Mouse (Mus musculus) MEL (cell line): ENCODE results near the gene Ccdc144b. TPM values are rescaled to one million over a fixed set of nuclear protein-coding genes. Genes with fewer than 3 reads are reported as not detected.

Experiments
- DNase-seq: peaks from one replicate; pipeline ENCODE4 v3.0.0; 2011; ENCODE audit warnings: low read depth, low spot score
- H3K27ac ChIP-seq: 2 replicates; pipeline ENCODE4 v1.5.1; 2012; ENCODE audit warnings: low read depth, mild to moderate bottlenecking, control low read depth, low read length, moderate library complexity; ENCODE audit not compliant: control insufficient read depth
- H3K27me3 ChIP-seq, 2 experiments: fragments of 150-350 bp in 1 of 2; sonication (generic) in 1 of 2; 2 replicates each; pipeline ENCODE4 v1.6.1; 2012; ENCODE audit warnings: low read length in 2 of 2, mild to moderate bottlenecking in 2 of 2, improper control_type of control experiment in 1 of 2, moderate library complexity in 1 of 2; ENCODE audit not compliant: insufficient read depth in 2 of 2, control insufficient read depth in 1 of 2
- H3K36me3 ChIP-seq, 2 experiments: 2 replicates each; pipeline ENCODE4 v1.6.1; 2012 to 2014; ENCODE audit warnings: low read length in 2 of 2, improper control_type of control experiment in 1 of 2, inconsistent platforms in 1 of 2, mild to moderate bottlenecking in 1 of 2; ENCODE audit not compliant: insufficient read depth in 2 of 2, control insufficient read depth in 1 of 2
- H3K4me1 ChIP-seq, 2 experiments: fragments of 150-350 bp in 1 of 2; sonication (generic) in 1 of 2; 2 replicates each; pipeline ENCODE4 v1.6.1; 2012; ENCODE audit warnings: low read length in 2 of 2, improper control_type of control experiment in 1 of 2, mild to moderate bottlenecking in 1 of 2; ENCODE audit not compliant: insufficient read depth in 2 of 2, control insufficient read depth in 1 of 2
- H3K4me3 ChIP-seq, 2 experiments: fragments of 150-350 bp in 1 of 2; sonication (generic) in 1 of 2; 2 replicates each; pipeline ENCODE4 v1.5.1; 2012; ENCODE audit warnings: low read depth in 2 of 2, low read length in 2 of 2, mild to moderate bottlenecking in 2 of 2, moderate library complexity in 2 of 2, control low read depth in 1 of 2, improper control_type of control experiment in 1 of 2; ENCODE audit not compliant: control insufficient read depth in 1 of 2, insufficient read depth in 1 of 2
- H3K79me2 ChIP-seq: 2 replicates; pipeline ENCODE4 v1.6.1; 2012; ENCODE audit warnings: mild to moderate bottlenecking, low read length, moderate library complexity; ENCODE audit not compliant: control insufficient read depth, poor library complexity, insufficient read depth
- H3K9ac ChIP-seq: 2 replicates; pipeline ENCODE4 v1.6.1; 2012; ENCODE audit warnings: low read depth, mild to moderate bottlenecking, control low read depth, low read length, moderate library complexity; ENCODE audit not compliant: control insufficient read depth, poor library complexity, severe bottlenecking
- H3K9me3 ChIP-seq: fragments of 150-350 bp; sonication (generic); replicated peaks from 2 replicates; pipeline ENCODE4 v1.6.1; 2012; ENCODE audit warnings: mild to moderate bottlenecking, low read length, improper control_type of control experiment, moderate library complexity; ENCODE audit not compliant: insufficient read depth
- CHD2 ChIP-seq: IDR thresholded peaks from 2 replicates; pipeline ENCODE4 v1.6.1; 2011; ENCODE audit warnings: low read length, improper control_type of control experiment
- CTCF ChIP-seq, 3 experiments: IDR thresholded peaks in 2 of 3; conservative IDR thresholded peaks in 1 of 3; 2 replicates each; pipeline ENCODE4 v1.5.1; 2011 to 2012; ENCODE audit warnings: low read length in 3 of 3, low read depth in 2 of 3, mild to moderate bottlenecking in 2 of 3, improper control_type of control experiment in 1 of 3, inconsistent platforms in 1 of 3, mixed read lengths in 1 of 3, moderate library complexity in 1 of 3; ENCODE audit not compliant: control insufficient read depth in 1 of 3, insufficient read depth in 1 of 3, poor library complexity in 1 of 3, severe bottlenecking in 1 of 3
- ELF1 ChIP-seq: IDR thresholded peaks from 2 replicates; pipeline ENCODE4 v1.6.1; 2014; ENCODE audit warnings: low read depth, mild to moderate bottlenecking, inconsistent platforms, low read length, improper control_type of control experiment, moderate library complexity
- GABPA ChIP-seq: IDR thresholded peaks from 2 replicates; pipeline ENCODE4 v1.6.1; 2012; ENCODE audit warnings: low read depth, mild to moderate bottlenecking, inconsistent platforms, low read length, improper control_type of control experiment, moderate library complexity
- HCFC1 ChIP-seq: IDR thresholded peaks from 2 replicates; pipeline ENCODE4 v1.6.1; 2012; ENCODE audit warnings: low read depth, mild to moderate bottlenecking, inconsistent platforms, low read length, improper control_type of control experiment, moderate library complexity
- MEF2A ChIP-seq: IDR thresholded peaks from 2 replicates; pipeline ENCODE4 v1.6.1; 2014; ENCODE audit warnings: low read depth, mild to moderate bottlenecking, inconsistent platforms, low read length, improper control_type of control experiment; ENCODE audit not compliant: poor library complexity, insufficient replicate concordance, severe bottlenecking; ENCODE audit errors: extremely low read depth
- MXI1 ChIP-seq: IDR thresholded peaks from 2 replicates; pipeline ENCODE4 v1.6.1; 2011; ENCODE audit warnings: mild to moderate bottlenecking, low read depth, low read length, improper control_type of control experiment
- MYB ChIP-seq: IDR thresholded peaks from 2 replicates; pipeline ENCODE4 v1.6.1; 2011; ENCODE audit warnings: mild to moderate bottlenecking, low read depth, low read length, improper control_type of control experiment
- NRF1 ChIP-seq: IDR thresholded peaks from 2 replicates; pipeline ENCODE4 v1.6.1; 2014; ENCODE audit warnings: low read depth, mild to moderate bottlenecking, inconsistent platforms, low read length, improper control_type of control experiment, moderate library complexity; ENCODE audit not compliant: poor library complexity, insufficient read depth, severe bottlenecking
- POLR2AphosphoS5 ChIP-seq: IDR thresholded peaks from 2 replicates; pipeline ENCODE4 v1.6.1; 2012; ENCODE audit warnings: low read depth, borderline replicate concordance, mild to moderate bottlenecking, inconsistent platforms, low read length, moderate library complexity, mixed read lengths
- RAD21 ChIP-seq: IDR thresholded peaks from 2 replicates; pipeline ENCODE4 v1.6.1; 2011; ENCODE audit warnings: mild to moderate bottlenecking, low read depth, low read length, improper control_type of control experiment
- RCOR1 ChIP-seq: IDR thresholded peaks from 2 replicates; pipeline ENCODE4 v1.6.1; 2012; ENCODE audit warnings: low read depth, mild to moderate bottlenecking, inconsistent platforms, low read length, improper control_type of control experiment
- SIN3A ChIP-seq: IDR thresholded peaks from 2 replicates; pipeline ENCODE4 v1.6.1; 2012; ENCODE audit warnings: low read length, improper control_type of control experiment, inconsistent platforms
- SMC3 ChIP-seq: IDR thresholded peaks from 2 replicates; pipeline ENCODE4 v1.6.1; 2011; ENCODE audit warnings: low read depth, low read length, improper control_type of control experiment
- ZNF384 ChIP-seq: IDR thresholded peaks from 2 replicates; pipeline ENCODE4 v1.6.1; 2012; ENCODE audit warnings: low read depth, mild to moderate bottlenecking, inconsistent platforms, low read length, improper control_type of control experiment
- polyA plus RNA-seq, 2 experiments: library from polyadenylated mRNA; stranded (reverse) in 1 of 2; unstranded in 1 of 2; fragments of >175 nt in 1 of 2; fragments of >200 nt in 1 of 2; gene quantifications; 2 replicates each; pipeline versions ENCODE4 v1.2.1 to v1.2.4; 2012; ENCODE audit warnings: low replicate concordance in 2 of 2, low read depth in 1 of 2; ENCODE audit not compliant: insufficient read length in 2 of 2, insufficient read depth in 1 of 2, missing spikeins in 1 of 2
- total RNA-seq: library from RNA; depleted of rRNA; stranded (reverse); fragments of 300-350 nt; gene quantifications from 2 replicates; pipeline ENCODE4 v1.2.3, GENCODE M21; 2012

Ccdc144b gene
- total and polyA plus RNA-seq, 3 experiments, result not detected

- Histone ChIP-seq H3K27ac (no peak overlapping the region), H3K9ac (no peak overlapping the region), H3K4me3 (no peak overlapping the region), H3K36me3 (peaks cover 0 to 4% of the 10 kb centered on the region in 2 experiments; a peak in 2 of 4 replicates), H3K79me2 (no peaks in the 10 kb centered on the region), H3K27me3 (peaks cover 0 to 8% of the 10 kb centered on the region in 2 experiments; a peak in 2 of 4 replicates), H3K9me3 (no peaks in the 10 kb centered on the region), H3K4me1 (peaks cover 4 to 5% of the 10 kb centered on the region in 2 experiments; a peak in 3 of 4 replicates)
- no peak for DNase-seq
- TF ChIP-seq SIN3A, result no peak
- TF ChIP-seq POLR2AphosphoS5, result no peak
- TF ChIP-seq RCOR1, result no peak
- TF ChIP-seq NRF1, result no peak
- TF ChIP-seq MYB, result no peak
- no peak for TF ChIP-seq CTCF (IDR thresholded peaks at IDR 0.05 in 2 of 3, conservative IDR thresholded peaks at IDR 0.05 in 1 of 3; ENCODE audit: control insufficient read depth in 1 of 3, insufficient read depth in 1 of 3, low read depth in 2 of 3, low read length in 3 of 3, poor library complexity in 1 of 3, severe bottlenecking in 1 of 3)
- no peak for TF ChIP-seq CHD2
- TF ChIP-seq HCFC1, result no peak
- TF ChIP-seq ELF1, result no peak
- no peak for TF ChIP-seq ZNF384
- no peak for TF ChIP-seq MEF2A
- TF ChIP-seq SMC3, result no peak
- TF ChIP-seq GABPA, result no peak
Measured at GRCm38 (mm10) chr3:36025732-36026131, 27.6 kb downstream of the Ccdc144b start.

- H3K79me2 ChIP-seq, result no peaks in the 10 kb centered on the region
- no peak for DNase-seq
- TF ChIP-seq SMC3 (no peak), CHD2 (no peak), MXI1 (no peak), RAD21 (no peak), HCFC1 (no peak)
- H3K27ac ChIP-seq, result no peak overlapping the region
- no peaks in the 10 kb centered on the region for H3K36me3 ChIP-seq
- H3K4me3 ChIP-seq, result no peak overlapping the region
- H3K9ac ChIP-seq, result no peak overlapping the region
- H3K4me1 ChIP-seq, result no peaks in the 10 kb centered on the region
- peaks cover 0 to 1% of the 10 kb centered on the region in 2 experiments; a peak in 2 of 4 replicates for H3K27me3 ChIP-seq
- H3K9me3 ChIP-seq, result no peaks in the 10 kb centered on the region
Measured at GRCm38 (mm10) chr3:36011239-36011638, 42.1 kb downstream of the Ccdc144b start.
